Mouse (Mus musculus): ENCODE measurements at regions not wholly inside any gene's neighbourhood (a gene's known extent, or its start where the extent isn't known, plus 50 kb on each side); places are given as distances from the start of the nearest gene placed in this dataset.

DNA sequence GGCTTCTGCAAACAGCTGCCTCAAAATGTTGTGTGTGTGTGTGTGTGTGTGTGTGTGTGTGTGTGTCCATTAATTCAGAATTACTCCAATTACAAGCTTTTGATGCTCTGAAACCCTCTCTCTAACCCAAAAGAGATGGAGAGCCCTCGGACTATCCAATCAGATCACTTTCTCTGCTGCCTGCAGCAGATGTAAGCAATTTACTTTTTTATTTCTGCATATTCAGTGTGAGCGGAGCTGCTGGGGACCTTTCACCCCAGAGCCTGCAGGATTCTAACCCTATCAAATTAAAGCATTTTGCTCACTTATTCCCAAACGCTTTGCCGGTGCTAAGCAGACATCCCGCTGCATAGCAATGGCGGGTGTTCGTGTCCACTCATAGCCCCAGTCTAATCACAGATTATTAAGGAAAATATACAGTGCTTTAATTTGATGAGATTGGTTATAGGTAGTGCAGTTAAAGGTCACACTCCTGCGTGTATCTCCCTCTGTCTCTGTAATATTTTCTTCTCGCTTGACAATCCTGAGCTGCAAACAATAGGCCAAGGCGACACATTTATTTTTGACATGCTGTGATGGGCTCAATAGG is 234.0 kb upstream of the Arrdc4 start:
- TF ChIP-seq CTCF (IDR thresholded peaks at IDR 0.05; ENCODE audit: insufficient read depth, low read depth, low read length) = no peak
- TF ChIP-seq POLR2A (IDR thresholded peaks at IDR 0.05; ENCODE audit: insufficient read depth, low read depth, low read length) = no peak
